Mouse (Mus musculus) megakaryocyte-erythroid progenitor cell, adult 5 weeks (primary cell): Measurements from ENCODE around the gene Tmem216. TPM values are rescaled to one million over a fixed set of nuclear protein-coding genes. Genes with fewer than 3 reads are reported as not detected.

Source experiments
- polyA plus RNA-seq: library from polyadenylated mRNA; stranded (reverse); fragments of >175 nt; gene quantifications from 2 replicates; pipeline ENCODE4 v1.2.3, GENCODE M21; 2012

Gene Tmem216
- polyA plus RNA-seq, result 2.2 and 2.6 TPM in 2 replicates

DNA sequence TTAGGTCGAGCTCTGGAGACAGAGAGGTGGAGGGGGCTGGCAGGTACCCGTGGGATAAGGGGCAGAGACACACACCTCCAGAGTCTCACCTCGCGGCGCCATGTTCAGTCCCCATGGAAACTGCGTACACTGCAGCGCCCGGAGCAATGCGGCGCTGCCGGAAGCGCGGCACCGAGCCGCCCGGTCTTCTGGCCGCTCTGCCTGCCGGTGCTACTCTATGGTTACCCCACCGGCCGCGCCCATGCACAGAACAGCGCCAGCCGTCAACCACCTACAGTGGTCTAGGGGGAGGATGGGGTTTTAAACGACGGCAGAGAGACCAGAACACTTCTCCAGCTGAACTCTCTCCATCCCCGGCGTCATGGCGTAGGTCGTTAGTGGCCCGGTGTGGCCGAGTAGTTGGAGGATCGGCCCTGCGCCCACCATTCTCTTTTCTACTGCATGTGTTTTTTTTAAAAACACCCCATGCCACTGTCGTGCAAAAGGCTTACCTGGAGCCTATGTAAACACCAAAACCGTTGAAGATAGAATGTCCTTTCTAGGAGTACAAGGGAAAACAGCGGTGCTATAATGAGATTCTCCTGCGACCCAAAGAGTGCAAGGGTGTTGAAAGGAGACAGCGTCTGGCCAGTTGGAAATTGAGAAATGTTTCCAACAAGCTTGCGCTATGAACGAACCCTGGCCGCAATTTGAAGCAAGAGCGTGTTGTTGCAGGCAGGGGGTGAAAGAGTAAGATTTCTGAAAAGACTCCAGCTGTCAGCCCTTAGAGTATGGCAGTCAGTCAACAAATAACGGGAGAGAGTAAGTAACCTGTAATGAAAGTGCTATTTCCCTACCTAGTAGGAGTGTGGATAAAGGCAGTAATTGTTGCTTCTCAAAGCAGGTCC is at the start of gene Tmem216:
TSS of gene Tmem216 (minus strand) at position 615 of the 887 bp plus-strand sequence.

GRCm38 (mm10) chr19:10605293-10605900 is 49.4 kb upstream of the Tmem216 start, which contains the start of the genes Ddb1 and Tkfc:
Gene Ddb1, plus strand, starts transcription at chr19:10605327.
Gene Tkfc, minus strand, starts transcription at chr19:10605654.

GRCm38 (mm10) chr19:10576690-10577561 is 20.9 kb upstream of the Tmem216 start, which contains the start of the genes Cyb561a3 and Tmem138:
Gene Cyb561a3, plus strand, starts transcription at chr19:10577172.
Gene Tmem138, minus strand, starts transcription at chr19:10577362.

GRCm38 (mm10) chr19:10525910-10526309 is 30.1 kb downstream of the Tmem216 start, which contains the start of gene Sdhaf2:
Gene Sdhaf2, minus strand, starts transcription at chr19:10526142.

DNA sequence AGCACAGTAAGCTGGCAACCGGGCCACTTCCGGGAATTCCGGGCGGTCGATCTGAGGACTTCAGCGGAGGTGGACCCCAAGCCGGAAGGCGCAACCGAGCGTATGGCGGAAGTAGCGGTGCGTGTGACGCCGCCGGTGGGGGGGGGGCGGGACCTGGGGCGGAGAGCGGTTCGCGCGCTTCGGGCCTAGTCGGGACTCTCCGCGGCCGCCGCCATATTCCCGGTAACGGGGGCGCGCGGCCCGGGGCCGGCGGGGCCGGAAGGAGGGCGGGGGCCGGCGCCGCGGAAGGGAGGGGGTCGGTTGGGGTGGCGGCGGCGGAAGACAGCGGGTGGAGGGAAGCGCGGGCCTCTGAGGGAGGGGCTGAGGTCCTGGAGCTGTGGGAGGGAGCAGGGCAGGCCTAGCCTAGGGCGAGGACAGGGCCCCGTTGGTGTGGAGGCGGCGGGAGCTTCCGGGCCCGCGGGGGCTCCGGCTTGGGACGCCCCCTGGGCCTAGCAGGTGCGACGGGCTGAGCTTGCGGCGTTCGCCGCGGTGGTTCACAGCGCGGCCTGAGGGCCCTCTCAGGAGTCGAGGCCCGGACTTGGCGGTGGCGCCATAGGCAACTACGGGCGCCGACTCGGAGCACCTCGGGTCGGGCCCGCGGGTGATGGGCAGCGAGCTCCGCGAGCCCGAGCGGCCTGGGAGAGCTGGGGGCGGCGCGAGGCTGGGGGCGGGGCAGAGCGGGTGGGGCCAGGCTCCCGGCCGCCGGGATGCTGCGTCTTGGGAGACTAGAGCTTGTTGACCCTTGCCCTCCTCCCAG is 30.7 kb downstream of the Tmem216 start, which contains the start of gene Cpsf7:
TSS of gene Cpsf7 (plus strand) at position 161 of the 796 bp plus-strand sequence.

Other genes with a start within 250 kb of the Tmem216 start
- 0.04 TPM in 1 of 2 replicates, not detected in the other for gene Syt7, start 167.1 kb downstream of the Tmem216 start, polyA plus RNA-seq
- 0.15 and 0.65 TPM in 2 replicates for gene Lrrc10b, start 98.8 kb downstream of the Tmem216 start, polyA plus RNA-seq
- gene Ppp1r32, start 73.3 kb downstream of the Tmem216 start, polyA plus RNA-seq, result 0.28 and 0.36 TPM in 2 replicates
- 62.2 and 67.2 TPM in 2 replicates for gene Cpsf7, start 31.0 kb downstream of the Tmem216 start, polyA plus RNA-seq
- 3.7 and 4.1 TPM in 2 replicates for gene Sdhaf2, start 30.1 kb downstream of the Tmem216 start, polyA plus RNA-seq
- gene Cyb561a3, start 20.9 kb upstream of the Tmem216 start, polyA plus RNA-seq, result 11.6 and 15.2 TPM in 2 replicates
- 4.8 and 5.1 TPM in 2 replicates for gene Tmem138, start 21.1 kb upstream of the Tmem216 start, polyA plus RNA-seq
- gene Ddb1, start 49.1 kb upstream of the Tmem216 start, polyA plus RNA-seq, result 25.0 and 30.9 TPM in 2 replicates
- gene Tkfc, start 49.4 kb upstream of the Tmem216 start, polyA plus RNA-seq, result 6.0 TPM in 2 replicates
- gene Vwce, start 78.0 kb upstream of the Tmem216 start, polyA plus RNA-seq, result 0.22 TPM in 2 replicates
- gene Pga5, start 121.8 kb upstream of the Tmem216 start, polyA plus RNA-seq, result not detected in 2 replicates
- gene Vps37c, start 132.5 kb upstream of the Tmem216 start, polyA plus RNA-seq, result 104 and 113 TPM in 2 replicates
- gene Cd5, start 182.8 kb upstream of the Tmem216 start, polyA plus RNA-seq, result 0.34 and 0.37 TPM in 2 replicates